Mouse (Mus musculus) kidney, adult 2 months (tissue): Measurements from ENCODE around the gene Stk25. TPM values are rescaled to one million over a fixed set of nuclear protein-coding genes. Genes with fewer than 3 reads are reported as not detected.

Source experiments
- DNase-seq: peaks from one replicate; pipeline ENCODE4 v3.0.0; 2021
- H3K27ac ChIP-seq: fragments of 200-500 bp; 2 replicates; pipeline ENCODE4 v1.5.1; 2012; ENCODE audit warnings: low read depth, low read length, control low read depth, inconsistent platforms; ENCODE audit not compliant: insufficient read depth
- H3K27me3 ChIP-seq: fragments of 200-500 bp; replicated peaks from 2 replicates; pipeline ENCODE4 v1.6.1; 2012; ENCODE audit warnings: mild to moderate bottlenecking, moderate library complexity, low read length, inconsistent platforms; ENCODE audit not compliant: control insufficient read depth, insufficient read depth
- H3K36me3 ChIP-seq: fragments of 200-500 bp; 2 replicates; pipeline ENCODE4 v1.6.1; 2012; ENCODE audit warnings: mild to moderate bottlenecking, moderate library complexity, low read length, inconsistent platforms; ENCODE audit not compliant: control insufficient read depth, insufficient read depth
- H3K4me1 ChIP-seq: fragments of 200-500 bp; 2 replicates; pipeline ENCODE4 v1.6.1; 2011; ENCODE audit warnings: low read length; ENCODE audit not compliant: control insufficient read depth, insufficient read depth
- H3K4me3 ChIP-seq: fragments of 200-500 bp; 2 replicates; pipeline ENCODE4 v1.5.1; 2011; ENCODE audit warnings: mild to moderate bottlenecking, low read depth, low read length, control low read depth; ENCODE audit not compliant: insufficient read depth
- CTCF ChIP-seq: fragments of 200-500 bp; conservative IDR thresholded peaks from 2 replicates; pipeline ENCODE4 v1.5.1; 2011; ENCODE audit warnings: low read depth, mild to moderate bottlenecking, control low read depth, low read length, moderate library complexity, mixed read lengths; ENCODE audit not compliant: insufficient read depth, insufficient read length
- POLR2A ChIP-seq: fragments of 200-500 bp; IDR thresholded peaks from one replicate; pipeline ENCODE4 v1.6.1; 2011; ENCODE audit warnings: low read depth, low read length, control low read depth
- WGBS: fragments of 180-500 bp; shearing (Covaris S2); methylation state at CpG from one replicate; pipeline ENCODE4 v1.1.7; 2018; 5-methylcytosine and 5-hydroxymethylcytosine counted together
- polyA plus RNA-seq: library from polyadenylated mRNA; depleted of rRNA; stranded (reverse); fragments of >200 nt; gene quantifications from 2 replicates; pipeline ENCODE4 v1.2.3, GENCODE M21; 2012

The Stk25 gene
- polyA plus RNA-seq, 1 experiment, result 102 TPM

DNA sequence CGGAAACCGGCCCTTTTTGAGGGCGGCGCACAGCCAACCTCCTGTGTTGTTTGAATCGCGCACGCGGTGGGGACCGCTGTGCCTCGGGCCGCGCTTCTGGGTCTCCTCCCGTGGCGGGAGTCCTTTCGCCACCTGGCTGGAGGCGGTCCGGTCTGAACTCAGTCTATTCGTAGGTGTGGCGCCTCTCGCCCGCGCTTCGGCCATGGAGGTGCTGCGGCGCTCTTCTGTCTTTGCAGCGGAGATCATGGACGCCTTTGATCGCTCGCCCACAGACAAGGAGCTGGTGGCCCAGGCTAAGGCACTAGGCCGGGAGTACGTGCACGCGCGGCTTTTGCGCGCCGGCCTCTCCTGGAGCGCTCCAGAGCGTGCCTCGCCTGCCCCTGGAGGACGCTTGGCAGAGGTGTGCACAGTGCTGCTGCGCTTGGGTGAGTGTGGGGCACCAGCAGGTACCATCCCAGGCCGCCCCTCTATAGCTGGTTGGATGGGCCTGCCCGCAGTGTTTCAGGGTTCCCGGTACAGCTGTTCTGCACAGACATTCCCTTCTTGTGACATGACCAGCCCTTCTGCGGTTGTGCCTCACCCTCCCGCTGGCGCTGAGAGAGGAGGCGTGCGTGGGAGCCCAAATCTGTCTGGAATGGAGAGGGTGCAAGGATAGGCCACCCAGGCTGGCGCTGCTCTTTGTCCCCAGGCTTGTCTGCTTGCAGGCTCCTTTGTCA is 27.9 kb upstream of the Stk25 start:
- peak overlapping the region; percentile 58 for H3K4me3 ChIP-seq
- TF ChIP-seq CTCF, result peak; percentile 56
- TF ChIP-seq POLR2A, result no peak
- H3K36me3 ChIP-seq, result no peaks in the 10 kb centered on the region
- WGBS, result 5% methylated on average over 51 of the region's 51 CpGs
- DNase-seq, result peak; percentile 78
- no peaks in the 10 kb centered on the region for H3K27me3 ChIP-seq
- 0 out of 2 replicates have a peak, but pooled peaks cover 4% of the 10 kb centered on the region for H3K4me1 ChIP-seq
- peak overlapping the region; percentile 46 for H3K27ac ChIP-seq

DNA sequence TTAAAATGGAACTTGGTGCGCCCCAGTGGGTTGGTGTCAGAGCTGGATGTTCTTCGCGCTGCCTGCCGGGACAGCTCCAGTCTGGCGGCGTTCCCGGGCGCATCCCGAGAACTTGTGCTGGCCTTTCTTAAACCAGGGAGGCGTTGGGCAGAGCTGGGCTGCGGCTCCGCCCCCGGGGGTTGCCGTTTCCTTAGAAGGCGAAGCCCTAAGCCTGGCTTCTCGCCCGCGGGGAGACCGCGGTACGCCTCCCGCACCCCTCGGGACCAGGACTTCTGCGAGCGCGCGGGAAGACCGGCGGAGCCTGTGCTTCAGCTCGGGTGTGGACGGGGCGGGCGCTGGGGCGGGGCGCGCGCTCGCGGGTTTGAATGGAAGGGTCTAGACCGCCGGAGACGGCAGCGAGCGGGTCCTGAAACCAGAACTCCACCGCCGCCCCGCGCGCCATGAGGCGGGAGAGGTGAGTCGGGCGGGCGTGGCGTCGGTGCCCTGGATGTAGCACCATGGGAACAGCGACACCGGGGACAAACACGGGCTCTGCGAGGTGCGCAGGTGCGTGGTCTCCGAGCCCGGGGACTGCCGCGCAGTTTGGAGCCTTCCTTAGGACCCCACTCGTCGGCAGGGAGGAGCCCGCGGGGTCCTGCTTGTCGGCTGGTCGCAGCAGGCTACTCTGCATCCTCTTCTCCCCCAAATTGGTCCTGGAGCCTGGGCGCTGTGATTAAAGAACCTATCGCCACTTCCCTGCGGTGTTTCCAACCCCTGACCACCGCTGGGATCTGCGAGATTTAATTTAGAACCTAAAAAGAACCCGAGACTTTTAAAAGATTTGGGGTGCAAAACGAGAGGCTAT is 27.2 kb upstream of the Stk25 start, which contains the start of gene Bok:
Gene Bok, plus strand, starts transcription at position 260 of the 844 bp plus-strand sequence.
- Histone ChIP-seq H3K27ac (peak within 1 kb of the TSS; percentile 46), H3K36me3 (no peaks in the 10 kb centered on the region), H3K27me3 (no peaks in the 10 kb centered on the region), H3K4me1 (0 out of 2 replicates have a peak, but pooled peaks cover 4% of the 10 kb centered on the region), H3K4me3 (peak within 1 kb of the TSS; percentile 58)
- peak; percentile 96 for DNase-seq
- no peak for TF ChIP-seq POLR2A
- TF ChIP-seq CTCF, result no peak
- WGBS, result under 1% methylated on average over 66 of the region's 78 CpGs

DNA sequence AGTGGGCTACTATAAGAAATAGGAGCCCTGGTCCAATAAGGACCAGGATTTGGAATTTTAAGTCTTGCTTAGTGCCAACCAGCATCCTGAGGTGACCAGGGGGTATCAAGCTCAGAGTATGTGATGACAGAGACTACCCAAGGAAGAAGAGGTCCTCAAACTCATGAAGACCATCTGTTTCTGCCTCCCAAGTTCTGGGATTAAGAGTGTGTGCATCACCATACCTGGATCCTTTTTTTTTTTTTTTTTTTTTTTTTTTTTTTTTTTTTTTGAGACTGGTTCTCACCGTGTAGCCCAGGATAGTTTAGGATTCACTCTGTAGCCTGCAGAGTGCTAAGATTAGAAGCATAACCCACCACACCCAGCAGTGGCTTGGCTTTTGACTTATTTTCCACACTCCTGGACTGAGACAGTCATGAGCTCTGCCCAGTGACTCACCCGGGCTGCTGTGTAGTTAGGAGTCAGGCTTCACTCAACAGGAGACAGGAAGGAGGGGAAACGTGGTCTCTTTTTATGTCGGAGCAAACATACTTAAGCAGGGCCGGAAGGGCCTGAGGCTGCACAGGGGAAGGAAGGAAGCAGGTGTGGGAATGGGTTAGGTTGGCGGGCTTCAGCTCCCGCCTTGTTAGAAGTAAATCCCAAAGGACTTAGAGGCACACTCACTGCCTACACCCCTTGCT is 21.6 kb upstream of the Stk25 start:
- Histone ChIP-seq H3K4me3 (no peak overlapping the region), H3K36me3 (no peaks in the 10 kb centered on the region), H3K27ac (no peak overlapping the region), H3K4me1 (no peaks in the 10 kb centered on the region; the same call in 1 of the 2 replicates), H3K27me3 (no peaks in the 10 kb centered on the region)
- TF ChIP-seq CTCF (no peak), POLR2A (no peak)
- peak; percentile 72 for DNase-seq
- 49% methylated on average over 7 of the region's 7 CpGs for WGBS

DNA sequence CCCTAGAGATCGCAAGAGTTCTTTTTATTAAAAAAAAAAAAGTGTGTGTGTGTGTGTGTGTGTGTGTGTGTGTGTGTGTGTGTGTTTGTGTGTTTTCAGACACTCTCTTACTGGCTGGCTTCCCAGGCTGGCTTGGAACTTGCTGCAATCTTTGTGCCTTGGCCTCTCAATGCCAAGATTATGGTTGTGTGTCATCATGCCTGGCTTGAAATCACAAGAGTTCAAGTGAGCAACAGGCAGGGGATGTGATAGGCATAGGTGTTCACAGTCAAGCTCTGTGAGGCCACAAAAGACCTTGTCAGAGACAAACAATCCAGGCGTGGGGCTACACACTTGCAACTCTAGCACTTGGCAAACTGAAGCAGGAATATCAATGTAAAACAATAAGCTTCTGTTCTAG is 19.9 kb upstream of the Stk25 start:
- no peak for TF ChIP-seq CTCF
- TF ChIP-seq POLR2A, result no peak
- H3K36me3 ChIP-seq, result no peaks in the 10 kb centered on the region
- H3K27me3 ChIP-seq, result no peaks in the 10 kb centered on the region
- H3K4me3 ChIP-seq, result no peak overlapping the region
- no peaks in the 10 kb centered on the region; the same call in 1 of the 2 replicates for H3K4me1 ChIP-seq
- no peak overlapping the region for H3K27ac ChIP-seq
- WGBS, result 66% methylated on average over 2 of the region's 2 CpGs
- peak; percentile 32 for DNase-seq

DNA sequence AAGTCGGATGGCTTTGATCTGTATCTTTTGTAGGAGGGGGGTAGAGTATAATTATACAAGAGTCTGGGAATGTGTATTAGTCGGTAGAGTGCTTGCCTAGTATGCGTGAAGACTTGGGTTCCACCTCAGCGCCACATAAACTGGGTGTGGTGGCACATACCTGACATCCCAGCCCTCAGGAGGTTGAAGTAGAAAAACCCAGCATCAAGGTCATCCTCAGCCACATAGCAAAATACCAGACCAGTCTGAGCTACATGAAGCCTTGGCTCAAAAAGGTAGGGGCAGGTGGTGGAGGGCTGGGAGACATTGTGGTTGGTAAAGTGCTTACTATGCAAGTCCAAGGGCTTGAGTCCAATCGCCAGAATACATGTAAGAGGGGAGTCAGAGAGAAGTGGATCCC is 14.2 kb upstream of the Stk25 start:
- peak; percentile 34 for DNase-seq
- 56% methylated on average over 5 of the region's 5 CpGs for WGBS
- Histone ChIP-seq H3K4me1 (peaks cover 2% of the 10 kb centered on the region; the same call in 1 of the 2 replicates), H3K27ac (peak overlapping the region; percentile 35; the same call in 1 of the 2 replicates), H3K27me3 (no peaks in the 10 kb centered on the region), H3K4me3 (no peak overlapping the region), H3K36me3 (no peaks in the 10 kb centered on the region)
- TF ChIP-seq CTCF (no peak), POLR2A (no peak)

- no peak for TF ChIP-seq CTCF
- TF ChIP-seq POLR2A, result no peak
- H3K27ac ChIP-seq, result no peak overlapping the region
- no peaks in the 10 kb centered on the region for H3K27me3 ChIP-seq
- peaks cover 2% of the 10 kb centered on the region; the same call in 1 of the 2 replicates for H3K4me1 ChIP-seq
- no peaks in the 10 kb centered on the region for H3K36me3 ChIP-seq
- no peak overlapping the region for H3K4me3 ChIP-seq
- DNase-seq, result no peak
Measured at GRCm38 (mm10) chr1:93669941-93670340, 11.5 kb upstream of the Stk25 start.
